Mouse (Mus musculus) heart, postnatal 10 days (tissue): ENCODE measurements at regions not wholly inside any gene's neighbourhood (a gene's known extent, or its start where the extent isn't known, plus 50 kb on each side); places are given as distances from the start of the nearest gene placed in this dataset.

ENCODE experiments used
- DNase-seq, 2 experiments: peaks; one replicate each; pipeline ENCODE4 v3.0.0; 2021
- intact Hi-C: fragments of 180-260 bp; cut with DNase I; formaldehyde crosslinking; loops from one replicate; pipeline ENCODE4 v1.15.1; 2025

DNA sequence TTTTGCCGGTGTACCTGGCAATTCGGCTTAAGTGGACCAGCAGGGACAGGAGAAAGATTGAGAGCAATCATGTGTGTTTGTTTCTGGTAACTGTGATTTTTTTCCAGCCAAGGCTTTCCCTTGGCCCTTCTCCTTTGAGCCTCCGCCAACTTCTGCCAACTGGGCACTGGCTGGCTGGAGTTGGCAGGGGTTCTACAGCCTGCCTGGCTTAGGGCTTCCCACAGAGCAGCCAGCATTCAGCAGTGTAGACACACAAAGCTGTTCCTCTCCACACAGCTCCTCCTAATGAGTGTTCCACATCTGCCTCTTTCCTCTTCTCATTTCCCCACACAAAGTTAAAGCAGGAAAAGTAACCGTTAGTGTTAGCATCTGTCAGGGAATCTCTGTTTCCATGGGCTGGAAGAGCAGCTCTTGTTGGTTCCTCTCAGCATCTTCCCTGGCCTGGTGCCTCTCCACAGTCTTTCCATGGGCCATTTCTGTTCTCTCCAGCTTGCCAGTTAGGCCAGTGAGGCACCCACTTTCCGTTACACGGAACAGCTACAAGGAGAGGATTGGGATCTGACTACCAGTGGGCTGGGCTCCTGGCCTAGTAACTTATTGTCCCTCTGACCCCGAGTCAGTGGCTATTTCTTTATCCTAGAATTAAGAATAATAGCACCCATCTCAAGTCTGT is 68.0 kb upstream of the Rbm24 start:
- intact Hi-C loops: no loop called here
- peak; percentile 51 to 55 for DNase-seq

DNA sequence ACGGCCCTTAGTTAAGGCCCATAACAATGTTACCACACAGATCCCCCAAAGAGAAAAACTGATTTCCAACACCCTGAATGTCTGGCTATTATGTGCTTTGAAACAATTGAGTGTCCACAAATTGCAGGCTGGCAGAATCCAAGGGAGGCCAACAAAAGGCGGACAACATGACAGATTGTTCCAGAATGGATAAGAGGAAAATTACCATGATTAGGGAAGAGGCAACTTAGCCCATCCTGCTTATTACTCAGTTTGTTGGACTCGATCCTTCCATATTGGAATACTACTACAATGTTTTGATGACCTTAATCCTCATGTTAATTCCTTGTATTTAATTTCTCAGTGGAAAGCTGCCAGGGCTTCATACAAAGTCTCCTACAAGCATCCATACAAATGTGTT is 62.9 kb upstream of the Rbm24 start:
- intact Hi-C loops: loop anchor here (5.0 kb wide), 1 partner anchor 307 kb away; no protein-coding TSS in a partner anchor

DNA sequence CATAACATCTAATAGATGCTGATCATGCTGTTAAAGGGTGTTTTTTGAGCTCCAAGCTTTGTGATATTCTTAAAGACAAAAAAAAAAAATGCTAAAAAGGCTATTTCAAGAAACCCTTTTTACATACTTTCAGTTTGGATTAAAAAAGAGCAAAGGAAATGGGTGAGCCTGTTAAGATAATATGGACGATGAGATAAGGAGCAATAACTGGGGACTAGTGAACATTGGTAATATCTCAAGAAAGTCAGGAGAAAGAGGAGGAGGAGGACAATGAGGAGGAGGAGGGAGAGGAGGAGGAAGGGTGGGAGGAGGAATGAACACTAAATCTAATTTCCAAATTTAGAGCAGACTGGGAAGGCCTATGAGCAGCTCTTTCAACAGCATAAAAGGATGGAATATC is 62.3 kb upstream of the Rbm24 start:
- intact Hi-C loops: loop anchor here (5.0 kb wide), 1 partner anchor 306 kb away; no protein-coding TSS in a partner anchor
- no peak for DNase-seq

More for the DNA sequence above, 62.9 kb upstream of the Rbm24 start:
- no peak for DNase-seq

DNA sequence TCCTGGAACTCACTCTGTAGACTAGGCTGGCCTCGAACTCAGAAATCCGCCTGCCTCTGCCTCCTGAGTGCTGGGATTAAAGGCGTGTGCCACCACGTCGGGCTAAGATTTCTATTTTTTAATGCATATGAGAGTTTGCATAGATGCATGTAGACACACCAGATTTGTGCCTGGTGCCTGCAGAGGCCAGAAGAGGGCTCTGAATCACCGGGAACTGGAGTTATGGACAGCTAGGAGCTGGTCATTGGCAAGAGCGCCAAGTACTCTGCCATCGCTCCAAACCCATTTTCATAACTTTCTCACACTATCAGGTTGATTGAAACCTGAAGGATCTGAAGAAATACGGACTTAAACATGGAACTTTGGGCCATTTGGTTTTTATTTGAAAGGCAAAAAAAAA is 61.2 kb upstream of the Rbm24 start:
- DNase-seq: no peak
- intact Hi-C loops: loop anchor here (5.0 kb wide), 1 partner anchor 305 kb away; no protein-coding TSS in a partner anchor

DNA sequence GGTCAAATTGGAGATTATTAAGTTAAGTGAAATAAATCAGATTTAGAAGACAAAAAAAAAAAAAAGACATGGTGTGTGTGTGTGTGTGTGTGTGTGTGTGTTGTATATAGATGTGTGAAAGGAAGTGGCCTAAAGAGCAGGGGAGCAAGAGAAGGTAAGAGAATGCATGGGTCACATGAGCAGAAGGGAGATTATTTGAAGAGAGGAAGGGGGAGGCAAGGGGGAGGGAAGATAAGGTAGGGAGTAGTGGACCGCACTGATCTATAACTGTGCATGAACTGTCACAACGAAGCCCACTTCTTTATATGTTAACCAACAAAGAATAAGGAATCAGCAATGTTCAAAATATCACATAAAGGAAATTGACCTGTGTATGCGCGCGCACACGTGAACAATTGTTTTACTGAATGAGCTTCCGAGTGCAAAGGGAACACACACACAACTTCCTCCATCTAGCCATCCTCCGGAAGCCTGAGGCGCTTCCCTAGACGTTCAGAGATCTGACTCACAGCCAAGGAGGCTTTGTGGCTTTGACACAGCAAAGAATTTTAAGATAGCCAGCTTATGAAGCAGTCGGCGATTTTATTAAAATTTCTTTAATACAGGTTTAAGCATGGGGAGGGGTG is 57.6 kb upstream of the Rbm24 start:
- intact Hi-C loops: no loop called here
- no peak for DNase-seq

DNA sequence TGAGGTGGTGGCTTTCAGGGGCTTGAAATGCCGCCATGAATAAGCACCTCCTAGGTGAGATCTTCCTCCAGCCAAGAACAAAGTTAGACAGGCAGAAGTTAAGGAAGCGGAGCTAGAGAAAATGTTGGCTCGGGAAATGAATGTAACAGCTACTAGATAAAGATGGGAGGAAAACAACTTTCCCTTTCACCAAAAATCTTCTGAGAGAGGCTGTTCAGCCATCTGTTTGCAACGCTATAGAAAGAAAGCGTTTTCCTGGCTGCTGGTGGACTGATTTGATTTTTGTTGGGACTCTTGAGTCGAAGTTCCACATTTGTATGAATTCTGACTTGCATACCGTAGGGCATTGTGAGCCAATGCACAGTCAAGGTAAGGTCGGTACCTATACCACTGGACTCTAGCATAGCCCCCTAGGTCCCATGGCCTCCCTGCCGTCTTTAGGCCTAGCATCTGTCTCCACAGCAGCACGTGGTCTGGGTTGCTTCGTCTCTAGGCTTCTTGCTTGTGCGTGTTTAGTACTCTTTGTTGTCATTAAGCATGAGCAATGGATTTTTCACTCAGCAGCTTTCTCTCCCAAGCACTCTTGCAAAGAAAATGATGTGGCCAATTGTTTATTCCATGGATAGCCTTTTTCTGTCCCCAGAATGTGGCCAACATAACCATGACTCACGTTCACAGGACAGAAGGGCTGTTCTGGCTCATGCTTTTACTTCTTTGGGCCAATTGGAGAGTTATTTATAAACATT is 54.6 kb upstream of the Rbm24 start:
- intact Hi-C loops: no loop called here
- no peak for DNase-seq

DNA sequence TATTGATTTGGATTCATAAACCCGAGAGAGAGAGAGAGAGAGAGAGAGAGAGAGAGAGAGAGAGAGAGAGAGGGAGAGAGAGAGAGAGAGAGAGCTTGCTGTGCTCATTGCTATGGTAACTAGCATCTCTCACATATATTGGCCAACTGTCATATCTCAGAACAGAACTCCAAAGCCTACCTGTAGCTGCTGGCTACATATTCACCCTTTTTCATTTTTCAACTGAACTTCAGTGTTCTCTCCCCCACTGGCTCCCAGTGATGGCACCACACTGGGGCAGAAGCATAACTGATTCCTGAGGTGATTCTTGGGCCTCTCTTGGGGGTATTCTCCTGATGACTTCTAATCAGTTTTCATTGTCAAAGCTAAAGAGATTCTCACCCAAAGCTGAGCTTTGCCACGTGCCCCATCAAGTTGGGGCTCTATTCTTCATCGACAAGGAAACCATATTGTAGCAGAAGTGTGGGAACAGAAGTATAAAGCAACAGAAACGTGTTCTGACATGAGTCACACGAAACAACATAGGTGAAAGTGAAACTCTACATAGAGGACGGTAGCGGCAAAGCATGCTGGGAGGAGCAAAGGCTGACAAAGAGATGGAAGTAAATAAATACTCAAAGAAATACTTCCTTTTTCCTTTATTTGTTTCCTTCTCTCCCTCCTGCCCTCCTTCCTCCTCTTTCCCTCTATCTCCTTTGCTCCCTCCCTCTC is 53.9 kb upstream of the Rbm24 start:
- no peak for DNase-seq
- intact Hi-C loops: no loop called here

GRCm38 (mm10) chr13:46365292-46365691 is 52.9 kb upstream of the Rbm24 start:
- intact Hi-C loops: loop anchor here (5.0 kb wide), 1 partner anchor 37 kb away; no protein-coding TSS in a partner anchor

More at GRCm38 (mm10) chr13:46365292-46365691, 52.9 kb upstream of the Rbm24 start:
- no peak for DNase-seq
